12 mouse cellular contexts compared by ENCODE assay signal in the genomic region with DNA sequence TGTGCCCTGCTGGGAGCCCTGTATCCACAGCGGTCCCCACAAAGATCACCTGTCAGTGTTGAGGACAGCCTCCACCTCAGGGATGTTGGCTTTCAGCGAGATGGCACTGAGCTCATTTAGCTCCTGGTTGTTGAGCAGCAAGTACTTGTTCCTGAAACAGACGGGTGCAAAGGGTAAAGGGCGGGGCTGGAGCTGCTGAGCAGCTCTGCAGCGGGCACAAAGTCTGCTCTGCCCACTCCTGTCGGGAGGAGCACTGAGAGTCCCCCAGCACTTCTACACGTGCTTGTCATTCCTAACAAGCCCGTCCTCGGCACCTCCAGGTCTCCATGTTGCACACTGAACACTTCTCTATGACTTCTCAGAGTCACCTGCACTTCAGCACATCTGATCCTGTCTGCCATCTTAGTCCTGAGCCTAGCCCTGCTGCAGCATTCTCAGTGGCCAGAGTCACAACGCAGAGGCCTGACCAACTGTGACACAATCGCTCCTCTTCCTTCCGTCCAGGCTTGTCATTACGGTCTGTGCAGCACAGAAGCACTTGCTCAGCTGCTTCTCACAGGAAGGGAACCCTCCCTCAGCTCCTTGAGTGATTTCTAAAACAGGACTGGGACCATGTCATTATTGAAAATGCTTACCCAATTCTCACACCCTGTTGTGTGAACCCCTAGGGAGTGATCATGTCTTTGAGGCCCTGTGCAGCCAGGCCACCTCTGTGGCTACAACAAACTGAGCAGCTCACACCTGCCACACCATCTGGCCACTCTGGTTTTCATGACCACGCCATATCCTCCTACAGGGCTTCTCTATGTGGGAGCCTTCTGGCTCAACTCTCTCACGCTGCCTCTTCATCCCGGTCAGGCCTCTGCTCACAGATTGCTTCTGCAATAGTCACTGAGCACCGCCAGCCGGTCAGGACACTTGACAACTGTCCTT. TPM values are rescaled to one million over a fixed set of nuclear protein-coding genes. Genes with fewer than 3 reads are reported as not detected.
A peak's percentile ranks its signal among the peaks of the same experiment; 100 is the strongest.
DNase-seq lines count a peak whose midpoint lies in the region; ATAC-seq and TF ChIP-seq lines count a peak whose summit lies in the region.
"Had no signal": no experiment of that assay in that cellular context is flagged by ENCODE, and none has a peak within 500 bp of the region (broad histone marks: within the 10 kb centered on the region; RNA-seq: fewer than 3 reads in every experiment).

No protein-coding gene starts in this region.

- H3K27ac ChIP-seq in lung, postnatal 0 days (ENCODE audit: low read length), result no peak overlapping the region
- H3K27ac ChIP-seq in neural tube, embryonic 14.5 days (ENCODE audit: low read depth, low read length), result no peak overlapping the region; the same call in 1 of the 2 replicates

- ATAC-seq in lung, postnatal 0 days, result peak; percentile 38; the same call in 1 of the 2 replicates
- ATAC-seq in neural tube, embryonic 14.5 days (ENCODE audit: low read depth), result peak; percentile 49; the same call in 1 of the 2 replicates
- ATAC-seq: Patski had no signal

- no peaks in the 10 kb centered on the region for H3K9me3 ChIP-seq in lung, postnatal 0 days (ENCODE audit: low read length)
- no peaks in the 10 kb centered on the region for H3K9me3 ChIP-seq in neural tube, embryonic 14.5 days (ENCODE audit: control insufficient read depth, low read length)
- H3K9me3 ChIP-seq: megakaryocyte, embryonic 14.5 days had no signal

- H3K4me2 ChIP-seq in lung, postnatal 0 days (replicated peaks; ENCODE audit: low read depth, low read length), result no peak overlapping the region
- H3K4me2 ChIP-seq in neural tube, embryonic 14.5 days (ENCODE audit: low read depth, low read length), result no peak overlapping the region

- no peak for TF ChIP-seq CTCF in lung, postnatal 0 days (IDR thresholded peaks at IDR 0.05)
- no peak for TF ChIP-seq CTCF in lung, adult 2 months (IDR thresholded peaks at IDR 0.05; ENCODE audit: insufficient read depth, low read length)

- H3K27me3 ChIP-seq in lung, postnatal 0 days (replicated peaks; ENCODE audit: insufficient read depth, low read length), result no peaks in the 10 kb centered on the region
- no peaks in the 10 kb centered on the region for H3K27me3 ChIP-seq in neural tube, embryonic 14.5 days (ENCODE audit: control insufficient read depth, insufficient read depth, low read length)
- H3K27me3 ChIP-seq: megakaryocyte, embryonic 14.5 days; Patski had no signal

- H3K36me3 ChIP-seq in lung, postnatal 0 days (ENCODE audit: insufficient read depth, low read length), result peaks cover 57% of the 10 kb centered on the region
- H3K36me3 ChIP-seq in neural tube, embryonic 14.5 days (ENCODE audit: control insufficient read depth, insufficient read depth, low read length), result peaks cover 70% of the 10 kb centered on the region

- no peak overlapping the region for H3K4me3 ChIP-seq in lung, postnatal 0 days (ENCODE audit: low read depth, low read length)
- no peak overlapping the region for H3K4me3 ChIP-seq in lung, adult 2 months (replicated peaks; ENCODE audit: extremely low read depth, low read depth, low read length)
- H3K4me3 ChIP-seq in neural tube, embryonic 14.5 days (ENCODE audit: low read depth, low read length), result no peak overlapping the region
- H3K4me3 ChIP-seq: gastrocnemius, adult 2 months; megakaryocyte, embryonic 14.5 days had no signal

- no peak for TF ChIP-seq POLR2A in lung, adult 2 months (IDR thresholded peaks at IDR 0.05; ENCODE audit: borderline replicate concordance, extremely low read depth, low read depth, low read length)

- no peak overlapping the region for H3K9ac ChIP-seq in lung, postnatal 0 days (replicated peaks; ENCODE audit: low read depth)
- no peak overlapping the region for H3K9ac ChIP-seq in neural tube, embryonic 14.5 days (replicated peaks; ENCODE audit: low read depth, low read length)

- WGBS in lung, postnatal 0 days, result 79% methylated on average over 18 of the region's 18 CpGs
- 81% methylated on average over 18 of the region's 18 CpGs for WGBS in lung, adult 2 months
- 57% methylated on average over 18 of the region's 18 CpGs for WGBS in neural tube, embryonic 14.5 days

- TF ChIP-seq EP300 in lung, postnatal 0 days (IDR thresholded peaks at IDR 0.05), result no peak

- no peaks in the 10 kb centered on the region for H3K4me1 ChIP-seq in lung, postnatal 0 days (ENCODE audit: insufficient read depth, low read depth, low read length)
- H3K4me1 ChIP-seq in lung, adult 2 months (ENCODE audit: control insufficient read depth, insufficient read depth, low read length), result no peaks in the 10 kb centered on the region; the same call in 1 of the 2 replicates
- no peaks in the 10 kb centered on the region for H3K4me1 ChIP-seq in neural tube, embryonic 14.5 days (ENCODE audit: control insufficient read depth, insufficient read depth, low read length)

- DNase-seq in lung, postnatal 0 days (ENCODE audit: low spot score), result no peak
- DNase-seq in lung, adult 2 months, result no peak
- peak; percentile 28 to 45 for DNase-seq in cerebellum, postnatal 36 days
- peak; percentile 73 for DNase-seq in kidney, adult 18-20 months
- no peak for DNase-seq in gastrocnemius, postnatal 10 days
- no peak for DNase-seq in urinary bladder, postnatal 25 days (ENCODE audit: low spot score)
- DNase-seq: layer of hippocampus, postnatal 36 days had no signal

RNA-seq across cellular contexts. Expression of a gene that starts 30.8 kb away (rescaled TPM):
- 0.38 and 0.54 TPM in 2 replicates for polyA plus RNA-seq in lung, postnatal 0 days (2015; fragmentation: Nextera tagmentation; extraction: Ambion mirVana)
- 0.07 TPM in 1 of 2 replicates, not detected in the other for polyA plus RNA-seq in lung, adult 2 months (2012; rRNA removed)
- polyA plus RNA-seq in neural tube, embryonic 14.5 days (2014; fragmentation: Nextera tagmentation; extraction: Ambion mirVana), result 0.50 and 0.52 TPM in 2 replicates
- total RNA-seq in gastrocnemius, postnatal 10 days (2021), result 1 to 10 TPM; 1.3 to 2.3 TPM
- total RNA-seq: common myeloid progenitor, adult 5-6 weeks had no signal

RNA-seq across cellular contexts. Expression of a gene that starts 49.2 kb away (rescaled TPM):
- polyA plus RNA-seq in lung, postnatal 0 days (2015; fragmentation: Nextera tagmentation; extraction: Ambion mirVana), result 37.1 and 39.4 TPM in 2 replicates
- 32.7 and 35.4 TPM in 2 replicates for polyA plus RNA-seq in lung, adult 2 months (2012; rRNA removed)
- 14.9 and 15.1 TPM in 2 replicates for polyA plus RNA-seq in neural tube, embryonic 14.5 days (2014; fragmentation: Nextera tagmentation; extraction: Ambion mirVana)
- total RNA-seq in gastrocnemius, postnatal 10 days (2021), result 10 to 100 TPM in 1 of 2 experiments, 1 to 10 TPM in 1; 9.2 to 10.4 TPM

RNA-seq across cellular contexts. Expression of a gene that starts 50.4 kb away (rescaled TPM):
- polyA plus RNA-seq in lung, postnatal 0 days (2015; fragmentation: Nextera tagmentation; extraction: Ambion mirVana), result 83.5 and 86.0 TPM in 2 replicates
- 140 and 145 TPM in 2 replicates for polyA plus RNA-seq in lung, adult 2 months (2012; rRNA removed)
- 165 and 174 TPM in 2 replicates for polyA plus RNA-seq in neural tube, embryonic 14.5 days (2014; fragmentation: Nextera tagmentation; extraction: Ambion mirVana)
- 10 to 100 TPM; 83.4 to 94.8 TPM for total RNA-seq in gastrocnemius, postnatal 10 days (2021)

Comparison
In these comparisons a context has a peak if more than half of its experiments do, and no peak if none do; other contexts are left out.
1. DNase-seq: peak in cerebellum, postnatal 36 days (2 of 2) and kidney, adult 18-20 months (single experiment); none in lung, postnatal 0 days (single experiment), lung, adult 2 months (single experiment), gastrocnemius, postnatal 10 days (single experiment) and urinary bladder, postnatal 25 days (single experiment).